Comparison of ENCODE assay signal across 24 mouse cellular contexts in the genomic region with DNA sequence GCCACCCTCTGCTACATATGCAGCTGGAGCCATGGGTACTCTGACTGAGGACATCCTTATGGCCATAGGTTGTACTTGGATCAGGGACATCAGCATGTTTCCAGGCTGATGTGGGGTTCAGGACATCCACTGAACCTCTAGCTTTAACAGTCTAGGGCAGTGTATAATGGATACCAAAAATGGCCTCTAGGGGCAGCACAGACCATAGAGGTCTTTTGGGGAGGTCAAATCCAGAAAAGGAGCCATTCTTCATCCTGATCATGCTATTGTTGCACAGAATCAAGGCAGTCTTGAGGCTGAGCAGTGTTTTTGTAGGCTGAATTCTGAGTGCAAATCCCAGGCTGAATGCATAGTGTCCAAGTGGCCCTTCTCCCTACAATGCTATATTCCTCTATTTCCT.
A peak's percentile ranks its signal among the peaks of the same experiment; 100 is the strongest.
DNase-seq lines count a peak whose midpoint lies in the region; ATAC-seq and TF ChIP-seq lines count a peak whose summit lies in the region.
"Had no signal": no experiment of that assay in that cellular context is flagged by ENCODE, and none has a peak within 500 bp of the region (broad histone marks: within the 10 kb centered on the region; RNA-seq: fewer than 3 reads in every experiment).

No protein-coding gene starts in this region.

- H3K9me3 ChIP-seq in intestine, postnatal 0 days (ENCODE audit: control insufficient read depth) = no peaks in the 10 kb centered on the region
- H3K9me3 ChIP-seq in intestine, embryonic 15.5 days = no peaks in the 10 kb centered on the region
- H3K9me3 ChIP-seq in midbrain, embryonic 11.5 days (ENCODE audit: control insufficient read depth, low read length) = no peaks in the 10 kb centered on the region
- H3K9me3 ChIP-seq in midbrain, embryonic 16.5 days (replicated peaks; ENCODE audit: control insufficient read depth, low read length, poor library complexity, severe bottlenecking) = no peaks in the 10 kb centered on the region
- H3K9me3 ChIP-seq in hindbrain, embryonic 12.5 days (replicated peaks) = no peaks in the 10 kb centered on the region
- no peaks in the 10 kb centered on the region for H3K9me3 ChIP-seq in limb, embryonic 10.5 days (replicated peaks)
- H3K9me3 ChIP-seq: embryonic facial prominence, embryonic 15.5 days; heart, embryonic 13.5 days; neural tube, embryonic 15.5 days had no signal

- no peak for DNase-seq in midbrain, embryonic 11.5 days (ENCODE audit: low spot score, missing footprints)
- DNase-seq in ES-CJ7 (ENCODE audit: low read depth, low spot score) (peak; percentile 13), ZHBTc4 (ENCODE audit: low read depth, low spot score) (peak; percentile 12)
- no peak for DNase-seq in limb, embryonic 10.5 days (ENCODE audit: low spot score)
- DNase-seq: adrenal gland, adult 8-10 months; cerebellum, adult 18-20 months; cerebellum, postnatal 36 days; gastrocnemius, postnatal 25 days; heart, adult 18-20 months; heart, postnatal 14 days; kidney, adult 8-10 months; kidney, postnatal 14 days; lung, adult 18-20 months; lung, postnatal 14 days had no signal

- no peak for ATAC-seq in intestine, postnatal 0 days
- no peak for ATAC-seq in intestine, embryonic 15.5 days
- ATAC-seq in midbrain, embryonic 11.5 days (ENCODE audit: low FRiP score) = 0 out of 2 replicates have a peak, but pooled peaks have one; percentile 27
- ATAC-seq in midbrain, embryonic 16.5 days = no peak
- ATAC-seq in hindbrain, embryonic 12.5 days (ENCODE audit: low FRiP score) = no peak
- ATAC-seq: inflammation-experienced regulatory T-cells, adult 6 months had no signal

- no peaks in the 10 kb centered on the region for H3K4me1 ChIP-seq in intestine, postnatal 0 days (replicated peaks; ENCODE audit: control insufficient read depth, insufficient read depth, low read length)
- no peaks in the 10 kb centered on the region for H3K4me1 ChIP-seq in intestine, embryonic 15.5 days (replicated peaks)
- no peaks in the 10 kb centered on the region for H3K4me1 ChIP-seq in midbrain, embryonic 11.5 days (ENCODE audit: control insufficient read depth, insufficient read depth, low read length)
- no peaks in the 10 kb centered on the region for H3K4me1 ChIP-seq in midbrain, embryonic 16.5 days (ENCODE audit: control insufficient read depth, insufficient read depth, low read length)
- no peaks in the 10 kb centered on the region for H3K4me1 ChIP-seq in hindbrain, embryonic 12.5 days
- no peaks in the 10 kb centered on the region for H3K4me1 ChIP-seq in limb, embryonic 10.5 days
- H3K4me1 ChIP-seq: embryonic facial prominence, embryonic 15.5 days; heart, embryonic 13.5 days; neural tube, embryonic 15.5 days had no signal

- no peak overlapping the region for H3K27ac ChIP-seq in intestine, postnatal 0 days (ENCODE audit: low read depth, low read length)
- no peak overlapping the region for H3K27ac ChIP-seq in intestine, embryonic 15.5 days
- no peak overlapping the region for H3K27ac ChIP-seq in midbrain, embryonic 11.5 days (ENCODE audit: low read depth, low read length)
- H3K27ac ChIP-seq in midbrain, embryonic 16.5 days (ENCODE audit: low read length) = no peak overlapping the region
- H3K27ac ChIP-seq in hindbrain, embryonic 12.5 days = no peak overlapping the region
- H3K27ac ChIP-seq in limb, embryonic 10.5 days = no peak overlapping the region
- H3K27ac ChIP-seq: embryonic facial prominence, embryonic 15.5 days; heart, embryonic 13.5 days; hindbrain, embryonic 14.5 days; neural tube, embryonic 15.5 days had no signal

- H3K4me3 ChIP-seq in intestine, postnatal 0 days (ENCODE audit: low read depth, low read length) = no peak overlapping the region
- H3K4me3 ChIP-seq in intestine, embryonic 15.5 days (replicated peaks) = no peak overlapping the region
- no peak overlapping the region for H3K4me3 ChIP-seq in midbrain, embryonic 11.5 days (ENCODE audit: low read depth, low read length)
- H3K4me3 ChIP-seq in midbrain, embryonic 16.5 days (ENCODE audit: low read depth, low read length) = no peak overlapping the region
- no peak overlapping the region for H3K4me3 ChIP-seq in hindbrain, embryonic 12.5 days
- no peak overlapping the region for H3K4me3 ChIP-seq in limb, embryonic 10.5 days
- H3K4me3 ChIP-seq: embryonic facial prominence, embryonic 15.5 days; heart, embryonic 13.5 days; neural tube, embryonic 15.5 days had no signal

- H3K36me3 ChIP-seq in intestine, postnatal 0 days (ENCODE audit: control insufficient read depth, insufficient read depth) = no peaks in the 10 kb centered on the region
- H3K36me3 ChIP-seq in intestine, embryonic 15.5 days = no peaks in the 10 kb centered on the region
- no peaks in the 10 kb centered on the region for H3K36me3 ChIP-seq in midbrain, embryonic 11.5 days (ENCODE audit: control insufficient read depth, insufficient read depth, low read length)
- H3K36me3 ChIP-seq in midbrain, embryonic 16.5 days (ENCODE audit: control insufficient read depth, insufficient read depth, low read length) = no peaks in the 10 kb centered on the region
- H3K36me3 ChIP-seq in hindbrain, embryonic 12.5 days = no peaks in the 10 kb centered on the region
- no peaks in the 10 kb centered on the region for H3K36me3 ChIP-seq in limb, embryonic 10.5 days
- H3K36me3 ChIP-seq: embryonic facial prominence, embryonic 15.5 days; heart, embryonic 13.5 days; neural tube, embryonic 15.5 days had no signal

- no peak overlapping the region for H3K4me2 ChIP-seq in intestine, postnatal 0 days (replicated peaks; ENCODE audit: low read depth)
- no peak overlapping the region for H3K4me2 ChIP-seq in intestine, embryonic 15.5 days (replicated peaks)
- H3K4me2 ChIP-seq in midbrain, embryonic 11.5 days = no peak overlapping the region
- H3K4me2 ChIP-seq in midbrain, embryonic 16.5 days (ENCODE audit: low read length) = no peak overlapping the region
- no peak overlapping the region for H3K4me2 ChIP-seq in hindbrain, embryonic 12.5 days (replicated peaks)
- H3K4me2 ChIP-seq: embryonic facial prominence, embryonic 15.5 days; heart, embryonic 13.5 days; hindbrain, embryonic 14.5 days; liver, embryonic 11.5 days; neural tube, embryonic 15.5 days had no signal

- peak; percentile 31; the same call in 1 of the 2 replicates for TF ChIP-seq CTCF in intestine, postnatal 0 days (IDR thresholded peaks at IDR 0.05; ENCODE audit: low read depth)

- no peak overlapping the region for H3K9ac ChIP-seq in intestine, postnatal 0 days (ENCODE audit: low read depth, low read length)
- no peak overlapping the region for H3K9ac ChIP-seq in intestine, embryonic 15.5 days
- no peak overlapping the region for H3K9ac ChIP-seq in midbrain, embryonic 11.5 days (ENCODE audit: low read length)
- H3K9ac ChIP-seq in midbrain, embryonic 16.5 days (ENCODE audit: low read depth, low read length) = no peak overlapping the region
- no peak overlapping the region for H3K9ac ChIP-seq in hindbrain, embryonic 12.5 days
- H3K9ac ChIP-seq: embryonic facial prominence, embryonic 15.5 days; heart, embryonic 13.5 days; hindbrain, embryonic 14.5 days; neural tube, embryonic 15.5 days had no signal

- no peaks in the 10 kb centered on the region for H3K27me3 ChIP-seq in intestine, postnatal 0 days (replicated peaks; ENCODE audit: control insufficient read depth, insufficient read depth, low read length)
- H3K27me3 ChIP-seq in intestine, embryonic 15.5 days (replicated peaks) = no peaks in the 10 kb centered on the region
- no peaks in the 10 kb centered on the region for H3K27me3 ChIP-seq in midbrain, embryonic 11.5 days (ENCODE audit: control insufficient read depth, insufficient read depth, low read length)
- no peaks in the 10 kb centered on the region for H3K27me3 ChIP-seq in midbrain, embryonic 16.5 days (ENCODE audit: control insufficient read depth, insufficient read depth, low read depth, low read length)
- H3K27me3 ChIP-seq in hindbrain, embryonic 12.5 days = no peaks in the 10 kb centered on the region
- no peaks in the 10 kb centered on the region for H3K27me3 ChIP-seq in limb, embryonic 10.5 days (ENCODE audit: low read depth, poor library complexity, severe bottlenecking)
- H3K27me3 ChIP-seq: embryonic facial prominence, embryonic 15.5 days; heart, embryonic 13.5 days; neural tube, embryonic 15.5 days had no signal

Comparison
In these comparisons a context has a peak if more than half of its experiments do, and no peak if none do; other contexts are left out.
1. DNase-seq: peak in ES-CJ7 (single experiment) and ZHBTc4 (single experiment); none in midbrain, embryonic 11.5 days (single experiment) and limb, embryonic 10.5 days (single experiment).